Mouse (Mus musculus) splenic B cell, adult 2 months (primary cell): ENCODE results near the gene Dlgap4.

Source experiments
- DNase-seq: peaks from one replicate; pipeline ENCODE4 v3.0.0-alpha.2; 2011; ENCODE audit warnings: low read depth, low spot score
- H3K27me3 ChIP-seq: 2 replicates; pipeline ENCODE4 v1.6.1; 2012; ENCODE audit warnings: mild to moderate bottlenecking, low read length, moderate library complexity, mixed read lengths; ENCODE audit not compliant: control insufficient read depth, poor library complexity, insufficient read depth, severe bottlenecking
- H3K36me3 ChIP-seq: 2 replicates; pipeline ENCODE4 v1.6.1; 2012; ENCODE audit warnings: mild to moderate bottlenecking, low read length, moderate library complexity, mixed read lengths; ENCODE audit not compliant: control insufficient read depth, poor library complexity, insufficient read depth, severe bottlenecking

Gene Dlgap4

GRCm38 (mm10) chr2:156810716-156811115, 197.2 kb downstream of the Dlgap4 start:
- Histone ChIP-seq H3K27me3 (no peaks in the 10 kb centered on the region), H3K36me3 (no peaks in the 10 kb centered on the region)
- no peak for DNase-seq

GRCm38 (mm10) chr2:156811556-156811955, 198.1 kb downstream of the Dlgap4 start:
- Histone ChIP-seq H3K27me3 (no peaks in the 10 kb centered on the region), H3K36me3 (no peaks in the 10 kb centered on the region)
- DNase-seq: no peak
